Mouse (Mus musculus) hindbrain, postnatal 0 days (tissue): ENCODE results near the gene Gm15294. TPM values are rescaled to one million over a fixed set of nuclear protein-coding genes. Genes with fewer than 3 reads are reported as not detected.

Experiments
- ATAC-seq: fragments of 200-750 bp; cut with Nextera tagmentation; 2 replicates; pipeline ENCODE4 v1.8.0; 2017; ENCODE audit warnings: mild to moderate bottlenecking, moderate TSS enrichment, moderate library complexity
- DNase-seq: peaks from one replicate; pipeline ENCODE4 v3.0.0-alpha.2; 2015; ENCODE audit warnings: low spot score
- H3K27ac ChIP-seq: fragments of 300-500 bp; sonication (generic); 2 replicates; pipeline ENCODE4 v1.5.1; 2014; ENCODE audit warnings: mild to moderate bottlenecking
- H3K27me3 ChIP-seq: fragments of 300-500 bp; sonication (generic); 2 replicates; pipeline ENCODE4 v1.6.1; 2014; ENCODE audit warnings: low read length, mixed read lengths; ENCODE audit not compliant: insufficient read depth
- H3K36me3 ChIP-seq: fragments of 300-500 bp; sonication (generic); 2 replicates; pipeline ENCODE4 v1.6.1; 2014; ENCODE audit warnings: low read length, mixed read lengths; ENCODE audit not compliant: insufficient read depth
- H3K4me1 ChIP-seq: fragments of 300-500 bp; sonication (generic); 2 replicates; pipeline ENCODE4 v1.6.1; 2014; ENCODE audit warnings: antibody characterized with exemption, low read length, mixed read lengths; ENCODE audit not compliant: insufficient read depth
- H3K4me2 ChIP-seq: fragments of 300-500 bp; sonication (generic); 2 replicates; pipeline ENCODE4 v1.6.1; 2014; ENCODE audit warnings: low read depth, mild to moderate bottlenecking, low read length, moderate library complexity, mixed read lengths
- H3K4me3 ChIP-seq: fragments of 300-500 bp; sonication (generic); 2 replicates; pipeline ENCODE4 v1.5.1; 2014; ENCODE audit warnings: low read length
- H3K9ac ChIP-seq: fragments of 300-500 bp; sonication (generic); replicated peaks from 2 replicates; pipeline ENCODE4 v1.6.1; 2014; ENCODE audit warnings: mild to moderate bottlenecking, low read length, moderate library complexity, mixed read lengths
- H3K9me3 ChIP-seq: fragments of 300-500 bp; sonication (generic); 2 replicates; pipeline ENCODE4 v1.6.1; 2016; ENCODE audit warnings: low read length, mixed read lengths
- CTCF ChIP-seq: IDR thresholded peaks from 2 replicates; pipeline ENCODE4 v1.5.1; 2016; ENCODE audit warnings: antibody characterized with exemption, control low read depth, low read depth
- WGBS: fragments of 180-500 bp; shearing (Covaris S2); extraction: QIAGEN DNeasy Blood & Tissue Kit; methylation state at CpG from one replicate; pipeline ENCODE4 v1.1.7; 2014; 5-methylcytosine and 5-hydroxymethylcytosine counted together
- polyA plus RNA-seq: library from polyadenylated mRNA; unstranded; fragments of >200 nt; fragmentation: Nextera tagmentation; extraction: Ambion mirVana; gene quantifications from 2 replicates; pipeline ENCODE4 v1.2.1, GENCODE M21; 2015
- total RNA-seq: library from RNA; depleted of rRNA; stranded (reverse); fragments of >200 nt; gene quantifications from 2 replicates; pipeline ENCODE4 v1.2.3, GENCODE M21; 2014; rRNA removed

The Gm15294 gene
- total RNA-seq (not detected in 2 replicates), polyA plus RNA-seq (not detected in 2 replicates)

DNA sequence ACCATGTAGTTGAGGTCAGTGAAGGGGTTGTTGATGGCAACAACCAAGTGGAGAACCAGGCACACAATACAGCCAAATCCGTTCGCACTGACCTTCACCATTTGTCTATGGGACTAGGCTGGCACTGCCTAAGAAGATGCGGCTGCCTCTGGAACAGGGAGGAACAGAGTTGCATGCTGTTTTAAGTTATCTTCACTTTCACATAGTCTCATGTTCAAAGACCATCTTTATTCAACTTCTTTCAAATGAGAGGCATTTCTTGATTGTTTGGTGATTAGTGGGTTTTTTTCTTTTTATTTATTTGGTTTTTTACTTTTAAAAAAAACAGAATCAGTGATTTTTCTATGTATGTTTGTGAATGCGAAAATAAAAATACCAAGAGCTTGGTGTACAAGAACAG is at the start of gene Gm15294:
TSS of gene Gm15294 (minus strand) at position 101 of the 400 bp plus-strand sequence.
- no peaks in the 10 kb centered on the region for H3K4me1 ChIP-seq
- DNase-seq, result no peak
- H3K9ac ChIP-seq, result no peak within 1 kb of the TSS
- H3K4me2 ChIP-seq, result no peak within 1 kb of the TSS
- ATAC-seq, result no peak
- H3K27me3 ChIP-seq, result no peaks in the 10 kb centered on the region
- no peak within 1 kb of the TSS for H3K27ac ChIP-seq
- no peak within 1 kb of the TSS for H3K4me3 ChIP-seq
- TF ChIP-seq CTCF, result no peak
- H3K9me3 ChIP-seq, result no peaks in the 10 kb centered on the region
- 94% methylated on average over 4 of the region's 4 CpGs for WGBS
- no peaks in the 10 kb centered on the region for H3K36me3 ChIP-seq

DNA sequence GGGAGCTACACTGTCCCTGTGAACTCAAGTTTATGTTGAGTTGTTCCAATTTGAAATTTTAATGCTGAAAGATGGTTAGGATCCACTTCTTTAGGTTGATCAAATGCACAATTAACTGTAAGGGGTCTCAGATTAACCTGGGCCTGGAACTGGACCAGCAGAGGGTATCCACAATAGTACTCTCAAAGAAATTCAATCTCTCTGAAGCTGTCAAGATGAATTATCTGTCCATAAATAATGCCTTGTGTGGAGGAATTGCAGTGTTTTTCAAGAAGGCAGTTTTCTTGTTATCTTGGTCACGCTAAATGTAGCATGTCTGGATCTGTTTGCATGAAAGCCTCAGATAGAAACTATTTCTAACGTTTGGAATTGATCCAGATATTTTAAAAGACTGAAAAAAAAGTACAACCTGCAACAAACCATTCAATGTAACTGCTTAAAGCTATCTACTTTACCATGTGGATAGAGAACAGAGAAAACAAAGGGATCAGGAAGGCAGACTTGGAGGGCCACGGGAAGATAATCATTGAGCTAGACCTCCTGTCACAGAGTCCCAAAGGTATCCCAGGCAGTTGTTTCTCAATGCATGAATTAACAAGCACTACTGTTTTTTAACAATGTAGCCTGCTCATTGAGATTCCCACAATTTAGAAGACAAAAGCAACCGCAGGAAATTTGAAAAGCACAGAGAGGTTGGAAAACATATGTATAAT is 9.5 kb upstream of the Gm15294 start:
- 43% methylated on average over 4 of the region's 4 CpGs for WGBS

DNA sequence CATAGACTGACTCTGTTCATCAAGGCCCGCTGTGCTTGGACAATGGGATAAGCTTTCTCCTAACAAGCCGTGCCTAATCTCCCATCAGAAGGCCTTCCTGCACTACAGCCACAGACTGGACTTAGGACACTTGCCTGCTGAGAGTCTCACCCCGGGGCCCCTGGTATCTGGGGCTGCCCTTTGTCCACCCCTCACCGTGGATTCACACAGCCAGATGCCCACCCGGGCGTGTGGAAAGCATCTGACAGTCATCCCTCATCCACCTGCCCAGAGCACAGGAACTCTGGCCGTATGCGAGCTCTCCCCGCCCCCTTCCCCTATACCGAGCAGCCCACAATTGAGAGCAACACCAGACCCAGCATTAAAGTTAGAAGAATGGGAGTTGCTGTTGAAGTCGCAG is 1.0 kb downstream of the Gm15294 start:
- Histone ChIP-seq H3K4me3 (no peak overlapping the region), H3K4me1 (no peaks in the 10 kb centered on the region), H3K27ac (no peak overlapping the region), H3K9me3 (no peaks in the 10 kb centered on the region), H3K27me3 (no peaks in the 10 kb centered on the region), H3K4me2 (no peak overlapping the region), H3K36me3 (no peaks in the 10 kb centered on the region), H3K9ac (no peak overlapping the region)
- no peak for TF ChIP-seq CTCF
- WGBS, result 58% methylated on average over 11 of the region's 11 CpGs
- no peak for ATAC-seq
- no peak for DNase-seq

More for the DNA sequence above, 9.5 kb upstream of the Gm15294 start:
- no peak overlapping the region for H3K4me2 ChIP-seq
- no peaks in the 10 kb centered on the region for H3K36me3 ChIP-seq
- H3K9ac ChIP-seq, result no peak overlapping the region
- no peak overlapping the region for H3K4me3 ChIP-seq
- H3K9me3 ChIP-seq, result no peaks in the 10 kb centered on the region
- ATAC-seq (no peak), DNase-seq (no peak)
- H3K4me1 ChIP-seq, result no peaks in the 10 kb centered on the region
- TF ChIP-seq CTCF, result no peak
- no peak overlapping the region for H3K27ac ChIP-seq
- H3K27me3 ChIP-seq, result no peaks in the 10 kb centered on the region

DNA sequence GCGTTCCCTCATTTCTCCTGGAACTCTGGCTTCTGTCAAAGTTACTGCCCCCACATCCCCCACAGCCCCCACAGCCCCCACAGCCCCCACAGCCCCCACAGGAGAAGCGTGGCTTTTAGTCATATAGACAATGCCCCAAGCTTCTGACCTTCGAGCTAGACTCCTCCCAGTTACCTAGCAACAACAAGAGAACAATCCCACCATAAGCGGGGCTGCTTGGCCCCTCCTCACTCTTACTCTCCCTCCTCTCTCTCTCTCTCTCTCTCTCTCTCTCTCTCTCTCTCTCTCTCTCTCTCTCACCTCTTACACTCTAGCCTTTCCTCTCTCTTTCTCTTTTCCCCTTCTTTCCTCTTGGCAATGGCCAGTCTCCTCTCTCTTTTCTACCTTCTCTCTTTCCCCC is 1.4 kb downstream of the Gm15294 start:
- WGBS, result 49% methylated on average over 4 of the region's 4 CpGs
- no peak for TF ChIP-seq CTCF
- ATAC-seq, result no peak

DNA sequence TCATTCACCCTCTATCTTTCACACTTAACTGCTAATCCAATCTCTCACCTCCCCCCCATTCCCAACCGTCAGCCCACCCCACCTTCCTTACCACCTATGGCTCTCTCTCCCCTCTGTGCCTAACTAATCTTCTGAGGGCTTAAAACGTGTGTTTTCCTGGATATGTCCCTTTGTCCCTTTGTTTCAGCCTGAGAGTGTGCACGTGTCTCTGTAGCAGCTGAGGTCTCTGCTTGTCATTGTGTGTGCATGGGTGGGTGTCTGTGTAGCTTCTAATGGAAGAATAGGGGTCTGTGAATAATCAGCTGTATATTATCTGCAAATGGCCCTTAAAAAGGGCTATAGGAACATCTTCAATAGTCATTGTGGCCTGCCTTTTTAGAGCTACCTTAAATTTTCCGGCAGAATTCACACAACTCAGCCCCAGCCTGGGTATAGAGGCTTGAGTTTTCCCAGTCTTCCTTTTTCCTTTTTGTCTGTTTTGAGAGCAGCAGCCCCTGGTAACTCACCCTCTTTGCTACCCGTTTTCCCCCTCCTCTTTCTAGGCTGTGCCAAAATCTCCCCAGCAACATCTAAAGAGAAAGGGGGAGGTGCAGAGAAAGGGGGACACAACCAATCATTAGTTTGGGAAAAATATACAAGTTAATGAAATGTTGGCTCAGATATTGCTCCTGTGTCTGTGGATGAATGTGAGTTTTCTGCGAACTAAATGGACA is 19.2 kb downstream of the Gm15294 start:
- H3K27ac ChIP-seq, result no peak overlapping the region
- no peak overlapping the region for H3K9ac ChIP-seq
- no peak overlapping the region for H3K4me2 ChIP-seq
- no peaks in the 10 kb centered on the region for H3K36me3 ChIP-seq
- no peaks in the 10 kb centered on the region for H3K27me3 ChIP-seq
- no peak overlapping the region for H3K4me3 ChIP-seq
- H3K4me1 ChIP-seq, result no peaks in the 10 kb centered on the region
- TF ChIP-seq CTCF, result no peak
- DNase-seq, result no peak
- H3K9me3 ChIP-seq, result no peaks in the 10 kb centered on the region
- WGBS, result 34% methylated on average over 6 of the region's 6 CpGs
- no peak for ATAC-seq

More for the DNA sequence above, 1.4 kb downstream of the Gm15294 start:
- no peak overlapping the region for H3K4me2 ChIP-seq
- no peak overlapping the region for H3K4me3 ChIP-seq
- no peak overlapping the region for H3K9ac ChIP-seq
- no peaks in the 10 kb centered on the region for H3K9me3 ChIP-seq
- no peak for DNase-seq
- H3K4me1 ChIP-seq, result no peaks in the 10 kb centered on the region
- H3K27me3 ChIP-seq, result no peaks in the 10 kb centered on the region
- no peaks in the 10 kb centered on the region for H3K36me3 ChIP-seq
- H3K27ac ChIP-seq, result no peak overlapping the region

Other genes starting within 250 kb of the Gm15294 start
- gene Irs4, start 150.0 kb downstream of the Gm15294 start, total RNA-seq, result 8.5 and 8.9 TPM in 2 replicates
- 2.3 TPM in 2 replicates for gene Irs4, start 150.0 kb downstream of the Gm15294 start, polyA plus RNA-seq